Mouse (Mus musculus): ENCODE results near the gene Sec16b.

Sec16b gene

DNA sequence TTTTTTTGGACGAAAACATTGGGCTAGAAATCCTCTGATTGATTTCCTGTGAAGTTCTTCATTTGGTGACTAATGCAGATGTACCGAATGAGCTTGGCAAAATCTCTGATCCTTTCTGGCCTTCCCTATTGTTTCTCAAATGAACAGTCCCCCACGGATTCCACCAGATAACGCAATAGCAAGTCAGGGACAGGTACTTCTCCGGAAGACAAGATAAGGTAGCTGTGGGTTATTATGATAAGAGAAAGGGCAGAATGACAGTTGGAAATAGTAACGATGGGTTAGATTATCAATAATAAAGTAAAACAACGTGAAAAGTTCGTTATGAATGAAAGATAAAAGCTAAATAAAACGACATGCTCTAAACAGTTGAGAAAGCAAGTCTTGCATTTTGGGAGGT is 7.0 kb downstream of the Sec16b start:
- no peak for DNase-seq (ENCODE audit: low spot score in 2 of 2)

DNA sequence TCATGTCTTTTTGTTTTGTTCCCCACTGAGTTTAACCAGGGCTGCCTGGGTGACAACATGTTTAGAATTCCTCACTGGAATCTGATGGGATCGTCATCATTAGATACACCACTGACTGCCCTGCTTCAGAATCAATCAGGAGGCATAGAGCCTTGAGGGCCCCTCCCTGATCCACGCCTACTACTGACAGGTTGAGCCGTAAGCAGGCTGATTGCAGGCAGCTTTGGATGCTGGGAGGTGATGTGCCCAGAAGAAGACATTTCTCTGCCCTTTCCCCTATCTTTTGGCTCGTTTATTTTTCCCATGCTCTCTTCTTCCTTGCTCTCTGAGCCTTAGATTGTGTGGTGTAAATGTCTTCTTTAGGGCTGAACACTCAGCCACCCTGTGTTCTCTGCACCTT is 7.8 kb downstream of the Sec16b start:
- DNase-seq (ENCODE audit: low spot score in 2 of 2) = no peak

DNA sequence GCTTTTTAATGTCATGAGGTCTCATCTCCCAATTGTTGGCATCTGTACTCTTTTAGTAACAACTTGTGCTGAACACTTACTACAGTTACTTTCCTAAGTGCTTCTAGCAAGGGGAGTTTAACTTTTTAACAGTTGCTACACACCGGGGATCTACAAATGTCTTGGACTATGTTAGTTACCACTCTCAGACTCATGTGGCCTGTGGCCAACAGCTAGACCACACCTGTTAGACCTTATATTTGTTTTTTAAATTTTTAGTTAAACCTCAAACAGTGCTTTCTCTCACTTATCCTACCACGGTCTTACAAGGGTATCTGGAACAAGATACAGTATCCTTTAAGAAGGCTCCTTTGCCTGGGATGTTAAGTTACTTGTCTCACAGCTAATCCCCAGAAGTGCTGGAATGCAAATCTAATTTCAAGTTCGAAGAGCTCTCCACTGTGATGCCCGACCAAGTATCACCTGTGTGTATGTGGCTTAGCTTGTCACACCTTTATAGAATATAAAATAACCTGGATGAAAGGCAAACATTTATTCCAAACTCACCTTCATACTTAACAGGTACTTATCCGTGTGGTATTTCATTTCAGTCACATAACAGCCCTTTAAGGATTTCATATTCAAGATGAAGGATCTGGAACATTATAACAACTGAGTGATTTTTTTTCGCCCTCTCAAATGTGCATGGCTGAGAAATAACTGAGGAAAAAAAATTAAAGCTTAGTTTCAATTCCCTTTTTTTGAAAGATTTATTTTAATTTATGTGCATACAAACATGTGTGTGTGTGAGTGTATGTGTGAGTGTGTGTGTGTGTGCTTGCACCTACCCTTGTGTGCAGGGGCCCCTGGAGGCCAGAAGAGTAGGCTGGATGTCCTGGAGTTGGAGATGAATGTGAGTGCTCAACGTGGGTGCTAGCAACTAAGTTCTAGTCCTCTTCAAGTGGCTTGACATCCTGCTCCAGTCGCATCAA is 10.6 kb downstream of the Sec16b start:
- no peak for DNase-seq (ENCODE audit: low spot score in 2 of 2)

DNA sequence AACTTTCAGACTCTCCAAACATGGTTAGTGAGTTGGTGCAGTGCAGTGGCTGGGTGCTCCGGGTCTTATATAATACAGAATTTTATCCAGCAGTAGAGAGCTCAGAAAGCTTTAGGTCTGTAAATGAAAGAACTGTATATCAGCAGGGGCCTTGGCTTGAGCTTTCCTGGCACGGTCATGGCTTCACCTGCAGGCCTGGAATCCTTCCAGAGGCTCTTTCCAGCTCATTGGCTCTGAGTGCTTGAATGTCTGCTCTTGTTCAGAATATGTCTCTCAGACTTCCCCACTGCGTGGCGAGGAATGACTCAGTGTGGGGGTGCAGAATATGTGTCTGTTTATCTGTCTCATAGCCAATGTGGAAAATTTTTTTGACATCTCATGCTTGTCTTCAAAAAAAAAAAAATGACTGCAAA is 11.6 kb downstream of the Sec16b start:
- DNase-seq (ENCODE audit: low spot score in 2 of 2) = no peak

DNA sequence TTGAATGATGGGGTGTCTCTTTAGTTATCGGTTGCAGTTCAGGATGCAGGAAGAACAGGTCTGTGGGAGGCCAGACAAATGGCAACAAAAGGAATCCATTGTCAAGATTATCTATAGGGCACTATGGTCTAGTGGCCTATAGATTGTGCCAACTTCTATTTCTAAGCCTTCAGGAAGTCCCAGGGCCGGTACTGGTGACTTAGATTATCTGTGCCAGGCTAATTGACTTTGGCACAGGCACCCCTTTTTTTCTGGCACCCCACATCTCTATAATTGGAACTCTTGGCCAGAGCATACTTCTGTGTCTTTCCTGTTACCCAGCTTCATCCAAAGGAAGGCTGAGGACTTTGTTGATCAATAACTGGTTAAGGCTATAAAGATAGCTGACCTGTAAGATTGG is 12.9 kb downstream of the Sec16b start:
- no peak for DNase-seq (ENCODE audit: low spot score in 2 of 2)

DNA sequence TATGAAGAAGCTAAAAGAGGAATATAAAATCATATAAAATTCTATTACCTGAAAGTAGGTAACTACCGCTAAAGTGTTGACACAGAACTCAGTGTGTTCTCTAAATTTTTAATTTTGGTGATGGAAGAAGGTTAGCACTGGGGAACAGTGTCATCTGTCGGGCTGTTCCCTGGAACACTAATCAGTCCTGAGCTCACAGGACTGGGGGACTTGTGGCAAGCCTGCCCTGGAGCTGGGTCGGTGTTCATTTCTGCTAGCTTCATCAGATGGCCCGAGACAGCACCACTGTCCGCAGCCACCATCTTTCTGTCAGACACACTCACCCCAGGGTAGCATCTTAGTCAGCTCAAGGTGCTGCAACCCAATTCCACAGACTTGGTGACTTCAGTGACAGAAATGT is 15.8 kb downstream of the Sec16b start:
- no peak for DNase-seq (ENCODE audit: low spot score in 2 of 2)

DNA sequence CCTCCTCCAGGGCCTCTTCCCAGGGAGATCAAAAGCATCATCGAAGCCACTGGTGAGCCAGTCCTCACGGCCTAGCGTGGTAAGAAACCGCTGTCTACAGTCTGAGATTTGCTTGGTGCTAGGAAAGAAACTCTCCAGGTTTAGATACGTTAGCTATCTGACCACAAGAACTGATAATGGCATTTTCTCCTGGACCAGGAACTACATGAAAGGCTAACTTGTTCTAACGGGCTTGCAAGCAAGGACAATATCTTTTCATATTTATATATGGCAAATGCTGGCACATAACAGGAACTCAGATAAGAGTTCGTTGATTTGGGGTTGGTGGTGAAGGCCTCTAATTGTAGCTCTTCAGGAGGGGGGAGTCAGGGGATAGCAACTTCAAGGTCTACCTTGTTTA is 18.2 kb downstream of the Sec16b start:
- DNase-seq (ENCODE audit: low spot score in 2 of 2) = no peak

DNA sequence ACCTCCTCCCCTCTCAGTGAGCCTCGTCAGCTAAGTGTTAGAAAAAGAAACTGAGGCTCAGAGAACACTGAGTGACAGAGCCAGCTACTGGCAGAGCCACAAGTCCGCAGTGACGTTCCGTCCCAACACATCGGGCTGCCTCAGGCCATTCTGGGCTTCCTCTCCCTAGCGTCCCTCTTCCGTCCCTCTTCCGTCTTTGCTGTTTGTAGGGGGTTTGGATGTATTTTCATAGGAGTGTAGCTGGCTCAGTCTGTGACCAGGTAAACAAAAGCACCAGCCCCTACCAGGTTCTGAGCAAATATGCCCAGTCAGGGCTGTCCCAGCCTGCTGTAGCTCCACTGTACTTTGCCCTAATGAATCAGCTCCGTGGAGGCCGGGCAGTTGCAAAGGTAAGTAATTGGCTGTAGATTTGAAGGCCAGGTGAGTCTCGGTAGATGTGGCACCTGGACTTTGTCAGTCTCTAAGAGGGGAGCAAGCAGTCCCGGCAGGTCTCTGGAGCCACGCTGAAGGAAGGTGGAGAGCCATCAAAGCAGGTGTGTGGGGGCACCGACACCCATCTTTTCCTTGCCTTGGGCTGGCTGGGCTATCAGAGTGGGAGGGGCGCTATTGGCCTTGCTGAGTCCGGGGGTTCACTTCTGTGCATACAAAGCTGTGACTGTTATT is 19.3 kb downstream of the Sec16b start:
- DNase-seq (ENCODE audit: low spot score in 2 of 2) = no peak

DNA sequence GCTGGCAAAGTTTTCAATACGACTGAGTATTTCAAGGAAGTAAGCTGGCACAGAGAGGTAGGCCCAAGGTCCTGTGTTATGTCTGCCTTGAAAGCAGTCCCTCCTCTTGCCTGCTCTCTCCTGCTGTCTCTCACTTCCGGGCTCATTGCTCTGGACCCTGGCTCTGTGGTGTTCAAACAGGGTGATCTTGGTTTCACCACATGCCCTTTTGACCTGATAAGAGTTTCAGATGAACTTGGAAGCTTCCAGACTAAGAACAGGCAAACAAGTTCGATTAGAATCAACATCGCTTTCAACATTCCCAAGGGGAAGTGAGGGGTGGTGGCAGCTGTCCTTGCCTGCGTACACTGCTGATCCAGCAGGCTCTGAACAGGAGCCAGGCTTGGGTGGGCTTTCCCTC is 20.1 kb downstream of the Sec16b start:
- DNase-seq (ENCODE audit: low spot score in 2 of 2) = no peak

DNA sequence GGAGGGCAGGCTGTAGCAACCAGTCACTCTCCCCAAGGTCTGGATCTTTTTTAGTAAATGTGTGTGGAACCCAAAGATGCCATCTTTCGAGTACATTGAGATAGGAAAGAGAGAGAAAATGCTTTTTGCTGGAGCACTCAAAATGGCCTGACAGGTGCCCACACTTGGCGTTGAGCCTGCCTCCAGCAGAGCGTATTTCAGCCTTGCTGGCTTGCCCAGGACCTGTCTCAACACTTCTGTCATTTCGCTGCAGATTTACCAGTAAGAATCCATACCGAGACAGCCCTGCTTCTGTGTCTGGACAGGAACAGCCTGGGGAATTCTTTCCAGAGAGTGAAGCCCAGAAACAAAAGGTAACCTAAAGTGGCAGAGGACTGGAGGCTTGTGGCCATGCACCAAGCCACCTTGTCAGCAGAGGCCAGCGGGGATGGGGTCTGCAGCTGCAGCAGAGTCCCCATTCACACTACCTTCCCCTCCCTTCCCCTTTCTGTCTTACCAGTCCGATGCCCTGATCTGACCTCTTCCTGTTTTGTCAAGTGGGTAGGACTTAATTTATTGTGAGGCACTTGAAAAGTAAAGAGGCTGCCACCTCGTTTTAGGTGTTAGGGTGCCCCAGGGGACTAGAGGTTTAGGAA is 26.4 kb downstream of the Sec16b start:
- DNase-seq (ENCODE audit: low spot score in 2 of 2) = no peak

DNA sequence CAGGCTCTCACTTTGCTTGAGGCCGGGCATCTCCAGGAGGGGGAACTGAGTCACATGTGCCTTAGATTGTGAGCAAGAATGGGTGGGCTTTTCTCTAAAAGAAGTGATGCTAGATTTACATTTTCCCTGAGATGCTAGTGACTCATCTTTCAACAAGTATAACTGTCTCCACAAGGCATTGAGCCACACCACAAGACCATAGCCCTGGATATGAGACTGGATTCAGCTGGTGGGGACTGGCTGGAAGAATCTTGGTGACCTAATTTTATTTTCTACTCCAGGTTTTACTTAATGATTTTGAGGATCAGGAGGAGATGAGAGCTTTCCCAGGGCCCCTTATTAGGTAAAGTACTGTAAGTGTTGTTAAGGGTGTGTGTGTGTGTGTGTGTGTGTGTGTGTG is 29.0 kb downstream of the Sec16b start:
- no peak for DNase-seq (ENCODE audit: low spot score in 2 of 2)

DNA sequence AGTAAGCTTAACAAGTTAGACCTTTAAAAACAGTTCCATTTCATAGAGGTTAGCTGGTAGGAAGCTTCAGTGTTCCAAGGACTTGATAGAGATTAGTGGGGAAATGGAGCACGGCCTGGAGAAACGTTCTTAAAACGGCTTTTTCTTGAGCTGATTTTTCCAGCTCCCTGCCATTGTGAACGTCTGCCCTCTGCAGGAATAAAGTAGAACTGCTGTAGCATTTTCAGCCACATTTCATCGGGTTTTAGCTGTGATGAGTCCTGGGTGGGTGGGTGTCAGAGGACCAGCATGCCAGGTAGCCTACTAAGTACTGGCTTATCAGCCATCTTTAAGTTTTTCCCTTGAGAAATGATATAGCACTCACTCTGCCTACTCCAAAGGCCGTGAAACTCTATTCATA is 29.9 kb downstream of the Sec16b start:
- DNase-seq (ENCODE audit: low spot score in 2 of 2) = no peak

DNA sequence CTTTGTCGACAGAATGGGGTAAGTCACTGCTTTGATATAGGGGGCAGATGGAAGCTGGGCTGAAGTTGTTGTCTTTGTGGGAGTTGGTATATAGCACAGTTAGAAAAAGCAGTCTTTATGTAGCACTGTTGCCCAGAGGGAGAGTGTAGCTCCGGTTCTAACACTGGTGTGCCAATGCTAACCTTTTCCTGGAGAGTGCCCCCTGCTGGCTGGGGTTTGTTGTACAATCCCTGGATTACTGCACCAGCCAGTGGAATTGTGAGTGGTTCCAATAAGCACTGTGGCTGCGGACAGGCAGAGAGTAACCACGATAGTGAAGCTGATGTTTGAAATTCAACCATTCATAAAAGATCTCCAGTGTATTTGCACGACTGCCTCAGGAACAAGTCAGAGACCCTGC is 31.1 kb downstream of the Sec16b start:
- DNase-seq (ENCODE audit: low spot score in 2 of 2) = no peak

DNA sequence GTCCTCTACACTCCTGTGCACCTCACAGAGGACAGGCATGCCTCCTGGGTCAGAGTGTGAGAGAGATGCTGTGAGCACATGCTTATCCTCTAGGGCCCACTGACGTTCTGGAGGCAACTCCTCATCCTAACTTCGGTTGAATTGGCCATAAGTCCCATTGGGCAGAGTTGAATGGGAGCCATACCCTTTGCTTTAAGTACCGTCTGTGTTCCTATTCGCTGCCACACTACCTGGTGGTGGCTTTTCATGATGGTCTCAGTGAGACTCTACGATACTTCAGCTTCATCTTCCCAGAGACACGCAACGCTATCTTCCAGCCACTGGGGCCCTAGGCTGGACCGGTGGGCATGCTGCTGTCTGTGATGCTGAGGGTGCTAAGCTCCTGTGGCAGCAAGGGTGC is 38.5 kb downstream of the Sec16b start:
- no peak for DNase-seq (ENCODE audit: low spot score in 2 of 2)

DNA sequence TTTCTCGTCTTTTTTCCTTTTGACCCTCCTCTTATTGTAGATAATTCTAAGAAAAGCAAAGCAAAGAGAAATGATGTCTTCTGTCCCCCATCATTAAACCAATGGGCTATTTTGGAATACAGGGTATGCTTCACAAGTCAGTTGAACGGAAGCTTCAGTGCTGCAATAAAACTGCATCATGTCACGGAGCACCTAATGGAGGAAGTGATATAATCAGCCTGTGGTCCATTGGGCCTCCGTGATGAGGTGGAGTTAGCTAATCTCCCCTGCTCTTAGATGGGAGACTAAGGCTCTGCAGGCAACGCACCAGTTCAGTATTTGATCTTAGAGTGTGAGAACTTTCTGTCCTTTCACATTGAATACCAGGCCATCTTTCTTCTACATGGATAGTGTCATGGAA is 41.1 kb downstream of the Sec16b start:
- DNase-seq (ENCODE audit: low spot score in 2 of 2) = no peak

DNA sequence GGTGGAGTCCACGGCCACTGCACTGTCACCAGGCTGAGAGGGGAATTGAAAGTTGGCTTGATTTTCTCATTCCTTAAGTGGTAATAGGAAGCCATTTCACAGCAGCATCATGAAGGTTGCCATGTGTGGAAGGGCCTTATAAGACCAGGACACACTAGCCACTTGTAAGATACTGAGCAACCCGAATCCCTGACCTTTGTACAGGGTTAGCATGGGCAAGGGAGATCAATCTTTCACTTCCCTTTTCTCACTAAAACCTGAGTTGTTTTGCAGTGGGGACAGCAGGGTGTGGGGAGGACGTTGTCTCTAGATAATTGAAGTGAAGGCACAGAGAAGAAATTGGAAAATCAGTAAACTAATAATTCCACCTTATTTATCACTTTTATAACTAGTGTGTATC is 43.2 kb downstream of the Sec16b start:
- no peak for DNase-seq (ENCODE audit: low spot score in 2 of 2)

DNA sequence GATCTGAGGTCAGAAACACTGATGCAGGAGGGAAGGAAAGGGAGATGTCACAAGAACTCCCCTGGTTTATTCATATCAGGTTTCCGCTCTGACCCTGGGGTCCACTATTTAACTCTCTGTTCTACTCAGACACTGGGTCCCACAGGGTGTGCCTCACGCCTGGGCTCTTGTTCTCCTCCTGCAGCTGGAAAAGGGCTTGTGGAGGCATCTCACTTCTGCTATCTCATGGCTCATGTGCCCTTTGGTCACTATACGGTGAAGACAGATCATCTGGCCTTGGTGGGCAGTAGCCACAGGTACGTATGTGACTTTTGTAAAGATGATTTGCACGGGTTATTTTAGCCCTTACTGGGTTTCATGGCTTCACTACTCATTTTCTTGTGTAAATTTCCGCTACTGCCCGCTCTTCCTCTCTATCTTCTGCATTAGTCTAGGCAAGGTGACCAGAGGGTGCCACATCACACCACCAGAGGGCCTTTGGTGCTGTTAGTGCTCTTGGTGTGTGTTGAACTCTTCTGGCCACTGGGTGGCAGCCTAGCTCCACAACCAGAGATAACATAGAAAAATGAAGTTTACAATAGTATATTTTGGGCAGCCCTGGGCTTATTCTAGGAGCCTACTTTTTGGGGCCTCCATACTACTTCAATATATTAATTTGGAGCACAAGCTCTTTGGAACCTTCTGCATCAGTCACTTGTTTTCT is 46.4 kb downstream of the Sec16b start:
- DNase-seq (ENCODE audit: low spot score in 2 of 2) = peak in 1 of 2 experiments; percentile 36

DNA sequence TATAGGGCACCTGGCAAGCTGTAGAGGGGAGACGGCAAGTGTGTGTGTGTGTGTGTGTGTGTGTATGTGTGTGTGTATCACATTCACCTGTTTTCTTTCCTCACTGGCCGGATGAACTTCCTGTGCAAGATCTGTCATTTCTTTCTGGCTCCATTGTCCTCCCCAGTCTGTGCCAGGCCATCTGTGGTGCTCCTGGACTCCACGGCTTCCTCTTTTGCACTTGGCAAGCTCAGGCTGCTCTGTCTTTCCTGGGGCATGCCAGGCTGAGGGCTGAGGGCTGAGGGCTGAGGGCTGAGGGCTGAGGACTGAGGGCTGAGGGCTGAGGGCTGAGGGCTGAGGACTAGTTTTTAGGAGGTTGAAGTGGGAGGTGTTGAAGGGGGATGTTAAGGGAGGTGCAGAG is 47.6 kb downstream of the Sec16b start:
- DNase-seq (ENCODE audit: low spot score in 2 of 2) = no peak

DNA sequence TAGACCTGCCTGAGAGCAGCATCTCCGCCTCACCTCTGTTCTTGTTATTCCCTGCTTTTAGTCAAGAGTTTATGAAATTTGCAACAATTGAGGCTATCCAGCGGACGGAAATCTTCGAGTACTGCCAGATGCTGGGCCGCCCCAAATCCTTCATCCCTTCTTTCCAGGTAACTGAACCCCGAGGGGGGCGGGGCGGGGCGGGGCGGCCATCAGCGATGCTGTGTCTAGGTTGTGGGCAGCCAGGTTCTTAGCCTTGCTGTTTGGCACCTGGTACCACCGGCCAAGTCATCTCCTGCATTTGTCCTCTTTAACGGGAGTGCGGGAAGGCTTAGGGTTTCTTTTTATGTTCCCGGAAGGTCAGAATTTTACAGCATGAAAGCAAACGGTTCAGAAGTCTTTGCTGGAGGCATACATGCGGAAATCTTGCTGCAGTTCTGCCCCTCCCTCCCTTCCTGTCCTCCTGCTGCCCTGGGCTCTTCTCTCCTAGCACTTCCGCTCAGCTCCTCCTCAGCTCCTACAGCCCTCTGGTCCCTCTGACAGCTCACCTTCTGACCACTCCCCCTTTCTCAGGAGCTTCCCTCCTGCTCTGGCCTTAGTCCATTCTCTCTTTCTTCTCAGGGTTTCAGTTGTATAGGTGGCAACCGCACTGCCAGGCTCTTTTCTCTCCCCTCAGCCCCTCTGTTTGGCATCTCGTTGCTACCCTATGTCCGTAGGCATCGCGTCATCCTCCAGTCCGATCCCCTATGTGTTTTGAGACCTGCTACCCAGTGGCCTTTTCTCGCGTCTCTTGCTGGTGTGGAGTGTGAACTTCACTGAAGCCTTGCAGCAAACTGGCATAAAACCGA is 48.4 kb downstream of the Sec16b start:
- no peak for DNase-seq (ENCODE audit: low spot score in 2 of 2)

DNA sequence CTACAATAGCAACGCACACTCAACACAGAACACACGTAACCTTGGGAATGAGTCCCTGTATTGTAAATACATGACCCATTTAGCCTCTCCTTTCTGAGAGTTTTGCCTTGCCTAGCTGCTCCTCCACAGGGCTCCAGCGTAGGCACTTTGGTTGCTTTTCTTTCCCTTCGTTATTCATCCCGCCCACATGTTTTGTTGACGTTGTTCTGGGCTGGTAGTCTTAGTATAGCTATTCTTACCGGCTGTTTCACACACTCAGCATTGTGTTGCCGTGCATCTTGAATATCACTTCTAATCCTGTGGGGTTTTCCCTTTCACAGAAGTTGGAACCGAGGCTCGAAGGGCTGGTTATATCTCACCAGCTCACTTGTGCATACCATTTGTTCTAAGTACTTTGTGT is 49.2 kb downstream of the Sec16b start:
- DNase-seq (ENCODE audit: low spot score in 2 of 2) = no peak

DNA sequence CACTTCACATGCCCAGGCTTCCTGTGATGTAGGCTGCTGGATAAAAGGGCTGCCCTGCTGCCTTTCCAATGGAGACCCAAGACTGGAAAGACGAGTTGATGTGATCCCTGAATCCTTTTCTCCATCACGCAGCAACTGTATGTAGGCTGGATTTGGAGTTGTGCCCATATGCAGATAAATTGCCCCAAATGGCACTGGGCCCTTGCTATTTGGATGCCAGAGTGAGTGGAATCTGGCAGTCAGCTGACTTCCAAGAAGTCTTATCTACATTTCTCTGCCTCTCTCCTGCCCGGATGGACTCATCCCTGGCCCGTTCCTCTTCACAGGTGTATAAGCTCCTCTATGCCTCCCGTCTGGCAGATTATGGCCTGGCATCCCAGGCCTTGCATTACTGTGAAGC is 49.9 kb downstream of the Sec16b start:
- no peak for DNase-seq (ENCODE audit: low spot score in 2 of 2)

Data from spleen, postnatal 14 days (tissue).